Mouse (Mus musculus): Measurements from ENCODE around the gene Sumo1.

- TF ChIP-seq CTCF (IDR thresholded peaks at IDR 0.05; ENCODE audit: low read depth), result no peak
- TF ChIP-seq EP300 (IDR thresholded peaks at IDR 0.05; ENCODE audit: low read depth), result no peak
These were observed 99.1 kb downstream of the Sumo1 start for GRCm38 (mm10) chr1:59571502-59571901.

Data from liver, embryonic 14.5 days (tissue).